Mouse (Mus musculus) myocyte (in vitro differentiated cells): ENCODE results near the gene Zdhhc1. TPM values are rescaled to one million over a fixed set of nuclear protein-coding genes. Genes with fewer than 3 reads are reported as not detected.
A peak's percentile ranks its signal among the peaks of the same experiment; 100 is the strongest.

Experiments used
- H3K27me3 ChIP-seq: one replicate; pipeline ENCODE4 v1.6.1; 2011; ENCODE audit not compliant: control insufficient read depth, insufficient read depth, insufficient read length
- H3K36me3 ChIP-seq: one replicate; pipeline ENCODE4 v1.6.1; 2011; ENCODE audit not compliant: control insufficient read depth, insufficient read depth
- H3K4me2 ChIP-seq: one replicate; pipeline ENCODE4 v1.6.1; 2011; ENCODE audit warnings: low read depth, control low read depth
- H3K4me3 ChIP-seq: one replicate; pipeline ENCODE4 v1.5.1; 2011; ENCODE audit warnings: mild to moderate bottlenecking, control low read depth, moderate library complexity
- H3K79me2 ChIP-seq: one replicate; pipeline ENCODE4 v1.6.1; 2011; ENCODE audit not compliant: control insufficient read depth, insufficient read depth
- H3ac ChIP-seq: one replicate; pipeline ENCODE4 v1.6.1; 2011; ENCODE audit not compliant: control insufficient read depth, insufficient read length
- CEBPB ChIP-seq: IDR thresholded peaks from 2 replicates; pipeline ENCODE4 v1.6.1; 2011; ENCODE audit warnings: mild to moderate bottlenecking, moderate library complexity; ENCODE audit not compliant: poor library complexity, insufficient read depth, severe bottlenecking
- E2F4 ChIP-seq: IDR thresholded peaks from one replicate; pipeline ENCODE4 v1.6.1; 2011; ENCODE audit warnings: mild to moderate bottlenecking, control low read depth, moderate library complexity; ENCODE audit not compliant: insufficient read depth
- MAX ChIP-seq: IDR thresholded peaks from one replicate; pipeline ENCODE4 v1.6.1; 2011; ENCODE audit warnings: low read depth, mild to moderate bottlenecking, control low read depth
- MYOD1 ChIP-seq, 3 experiments: IDR thresholded peaks; one replicate each; pipeline ENCODE4 v1.6.1; 2011; ENCODE audit warnings: control low read depth in 2 of 3, low read depth in 2 of 3, mild to moderate bottlenecking in 2 of 3, moderate library complexity in 1 of 3; ENCODE audit not compliant: insufficient read length in 2 of 3, control insufficient read depth in 1 of 3
- MYOG ChIP-seq, 3 experiments: IDR thresholded peaks; one replicate each; pipeline ENCODE4 v1.6.1; 2011; ENCODE audit warnings: control low read depth in 2 of 3, low read depth in 2 of 3, mild to moderate bottlenecking in 2 of 3; ENCODE audit not compliant: insufficient read length in 2 of 3, control insufficient read depth in 1 of 3, insufficient read depth in 1 of 3
- POLR2A ChIP-seq: IDR thresholded peaks from one replicate; pipeline ENCODE4 v1.6.1; 2011; ENCODE audit warnings: low read depth, mild to moderate bottlenecking, control low read depth, moderate library complexity; ENCODE audit not compliant: insufficient read length
- POLR2AphosphoS2 ChIP-seq: IDR thresholded peaks from one replicate; pipeline ENCODE4 v1.6.1; 2011; ENCODE audit warnings: low read depth, control low read depth; ENCODE audit not compliant: insufficient read length
- REST ChIP-seq: IDR thresholded peaks from one replicate; pipeline ENCODE4 v1.6.1; 2011; ENCODE audit warnings: mild to moderate bottlenecking, control low read depth, moderate library complexity; ENCODE audit not compliant: insufficient read depth, insufficient read length
- SRF ChIP-seq: IDR thresholded peaks from one replicate; pipeline ENCODE4 v1.6.1; 2011; ENCODE audit warnings: low read depth; ENCODE audit not compliant: control insufficient read depth, insufficient read length
- TCF12 ChIP-seq: IDR thresholded peaks from one replicate; pipeline ENCODE4 v1.6.1; 2011; ENCODE audit warnings: mild to moderate bottlenecking, control low read depth; ENCODE audit not compliant: poor library complexity, insufficient read depth, severe bottlenecking
- TCF3 ChIP-seq: IDR thresholded peaks from one replicate; pipeline ENCODE4 v1.6.1; 2011; ENCODE audit warnings: low read depth, control low read depth; ENCODE audit not compliant: insufficient read length
- USF1 ChIP-seq: IDR thresholded peaks from one replicate; pipeline ENCODE4 v1.6.1; 2011; ENCODE audit warnings: low read depth, mild to moderate bottlenecking, control low read depth, moderate library complexity
- polyA plus RNA-seq: library from polyadenylated mRNA; unstranded; fragments of >200 nt; fragmentation: generic; extraction: Trizol; gene quantifications from one replicate; pipeline ENCODE4 v1.2.1, GENCODE M21; 2012; ENCODE audit warnings: missing spikeins

Zdhhc1 gene
- polyA plus RNA-seq, 1 experiment: 17.3 TPM

GRCm38 (mm10) chr8:105514194-105514593, 17.5 kb upstream of the Zdhhc1 start:
- H3K36me3 ChIP-seq: no peaks in the 10 kb centered on the region
- no peaks in the 10 kb centered on the region for H3K79me2 ChIP-seq
- H3K4me3 ChIP-seq: no peak overlapping the region
- no peaks in the 10 kb centered on the region for H3K27me3 ChIP-seq
- H3ac ChIP-seq: no peak overlapping the region
- H3K4me2 ChIP-seq: peak overlapping the region; percentile 45
- TF ChIP-seq USF1 (no peak), E2F4 (no peak), CEBPB (no peak), MYOG (IDR thresholded peaks at IDR 0.05; ENCODE audit: control insufficient read depth in 1 of 3, insufficient read depth in 1 of 3, insufficient read length in 2 of 3, low read depth in 2 of 3) (no peak), TCF3 (no peak), SRF (no peak)

DNA sequence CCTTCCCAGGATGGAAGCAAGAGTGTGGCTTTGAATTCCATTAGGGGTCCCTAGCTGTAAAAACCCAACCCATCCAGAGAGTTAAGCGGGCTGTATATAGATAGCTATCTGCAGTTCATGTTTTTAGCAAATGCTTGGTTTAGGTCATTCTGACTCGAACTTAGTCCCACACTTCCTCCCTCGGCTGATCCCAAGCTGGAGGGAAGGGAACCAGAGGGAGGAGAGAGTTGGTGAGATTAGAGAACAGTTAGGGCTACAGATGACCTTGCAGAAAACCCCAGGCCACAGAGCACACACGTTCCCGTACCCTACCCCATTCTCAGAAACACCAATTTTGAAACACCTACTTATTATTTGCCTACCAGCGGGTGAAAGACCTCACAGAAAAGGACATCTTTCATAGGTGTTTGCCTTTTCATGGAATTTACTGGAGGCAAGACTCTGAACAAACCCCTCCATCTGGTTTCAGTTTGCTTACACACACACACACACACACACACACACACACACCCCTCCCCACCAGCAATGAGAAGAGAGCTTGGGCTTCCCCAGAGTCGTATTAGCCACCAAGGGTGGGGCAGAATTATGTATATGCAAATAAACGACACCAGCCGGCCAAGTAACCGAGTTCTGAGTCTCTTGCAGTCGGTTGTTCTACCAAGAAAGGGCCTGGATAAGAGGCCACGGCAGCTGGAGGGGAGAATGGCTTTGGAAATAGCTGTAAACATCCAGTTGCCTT, 13.5 kb upstream of the Zdhhc1 start:
- no peak overlapping the region for H3K4me3 ChIP-seq
- H3ac ChIP-seq: no peak overlapping the region
- TF ChIP-seq MYOD1 (IDR thresholded peaks at IDR 0.05; ENCODE audit: control insufficient read depth in 1 of 3, insufficient read length in 2 of 3, low read depth in 2 of 3): no peak
- TF ChIP-seq USF1: no peak
- TF ChIP-seq MAX: no peak
- no peak for TF ChIP-seq TCF3
- no peak for TF ChIP-seq MYOG (IDR thresholded peaks at IDR 0.05; ENCODE audit: control insufficient read depth in 1 of 3, insufficient read depth in 1 of 3, insufficient read length in 2 of 3, low read depth in 2 of 3)
- TF ChIP-seq POLR2AphosphoS2: no peak
- TF ChIP-seq POLR2A: no peak
- no peak for TF ChIP-seq TCF12
- no peak for TF ChIP-seq SRF
- no peak for TF ChIP-seq REST
- no peak for TF ChIP-seq CEBPB
- no peak for TF ChIP-seq E2F4
- H3K36me3 ChIP-seq: no peaks in the 10 kb centered on the region
- no peaks in the 10 kb centered on the region for H3K27me3 ChIP-seq
- no peaks in the 10 kb centered on the region for H3K79me2 ChIP-seq
- no peak overlapping the region for H3K4me2 ChIP-seq

- no peak overlapping the region for H3K4me2 ChIP-seq
- H3ac ChIP-seq: no peak overlapping the region
- H3K4me3 ChIP-seq: no peak overlapping the region
- H3K27me3 ChIP-seq: no peaks in the 10 kb centered on the region
- H3K36me3 ChIP-seq: no peaks in the 10 kb centered on the region
- TF ChIP-seq SRF: no peak
- no peak for TF ChIP-seq REST
- no peak for TF ChIP-seq CEBPB
- TF ChIP-seq MAX: no peak
- TF ChIP-seq E2F4: no peak
- no peak for TF ChIP-seq TCF3
- no peak for TF ChIP-seq MYOD1 (IDR thresholded peaks at IDR 0.05; ENCODE audit: control insufficient read depth in 1 of 3, insufficient read length in 2 of 3, low read depth in 2 of 3)
- no peak for TF ChIP-seq POLR2A
- no peak for TF ChIP-seq POLR2AphosphoS2
- no peak for TF ChIP-seq USF1
- no peak for TF ChIP-seq TCF12
- no peak for TF ChIP-seq MYOG (IDR thresholded peaks at IDR 0.05; ENCODE audit: control insufficient read depth in 1 of 3, insufficient read depth in 1 of 3, insufficient read length in 2 of 3, low read depth in 2 of 3)
- no peaks in the 10 kb centered on the region for H3K79me2 ChIP-seq
Measured at GRCm38 (mm10) chr8:105508758-105509157, 12.1 kb upstream of the Zdhhc1 start.

- TF ChIP-seq USF1: no peak
- TF ChIP-seq REST: no peak
- no peak for TF ChIP-seq MYOG (IDR thresholded peaks at IDR 0.05; ENCODE audit: control insufficient read depth in 1 of 3, insufficient read depth in 1 of 3, insufficient read length in 2 of 3, low read depth in 2 of 3)
- TF ChIP-seq MAX: no peak
- no peak for TF ChIP-seq POLR2A
- no peak for TF ChIP-seq MYOD1 (IDR thresholded peaks at IDR 0.05; ENCODE audit: control insufficient read depth in 1 of 3, insufficient read length in 2 of 3, low read depth in 2 of 3)
- TF ChIP-seq SRF: no peak
- no peak for TF ChIP-seq E2F4
- TF ChIP-seq POLR2AphosphoS2: no peak
- no peak for TF ChIP-seq TCF3
- no peak for TF ChIP-seq TCF12
- TF ChIP-seq CEBPB: no peak
- H3K4me3 ChIP-seq: no peak overlapping the region
- H3ac ChIP-seq: no peak overlapping the region
Measured at GRCm38 (mm10) chr8:105506977-105507376, 10.3 kb upstream of the Zdhhc1 start.

More at GRCm38 (mm10) chr8:105506977-105507376, 10.3 kb upstream of the Zdhhc1 start:
- Histone ChIP-seq H3K27me3 (no peaks in the 10 kb centered on the region), H3K4me2 (no peak overlapping the region), H3K79me2 (no peaks in the 10 kb centered on the region), H3K36me3 (no peaks in the 10 kb centered on the region)
